Mouse (Mus musculus) CD4-positive, CD25-positive, alpha-beta regulatory T cell, adult 2 months (primary cell): Measurements from ENCODE around the gene Robo1.

Source experiments
- DNase-seq: peaks from one replicate; pipeline ENCODE4 v3.0.0-alpha.2; 2012; ENCODE audit warnings: low read depth, low spot score

Robo1 gene

DNA sequence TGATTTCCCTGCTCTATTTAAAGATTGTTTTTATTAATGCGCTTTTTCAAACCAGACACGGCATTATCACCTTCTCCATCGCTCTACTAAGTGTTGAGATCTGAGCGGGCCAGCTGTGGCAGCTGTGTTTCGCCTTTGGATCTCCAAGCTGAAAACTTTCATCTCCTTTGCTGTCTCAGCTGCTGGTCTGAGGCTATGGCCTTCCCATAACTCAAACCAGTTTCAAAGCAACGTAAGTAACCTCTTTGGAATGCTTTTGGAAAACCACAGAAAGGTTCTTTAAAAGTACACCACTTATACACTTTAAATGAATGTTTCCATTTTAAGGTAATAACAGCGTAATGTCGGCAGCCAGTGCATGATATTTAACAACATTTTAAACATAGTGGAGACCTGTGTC lies 520.3 kb downstream of the Robo1 start:
- no peak for DNase-seq

DNA sequence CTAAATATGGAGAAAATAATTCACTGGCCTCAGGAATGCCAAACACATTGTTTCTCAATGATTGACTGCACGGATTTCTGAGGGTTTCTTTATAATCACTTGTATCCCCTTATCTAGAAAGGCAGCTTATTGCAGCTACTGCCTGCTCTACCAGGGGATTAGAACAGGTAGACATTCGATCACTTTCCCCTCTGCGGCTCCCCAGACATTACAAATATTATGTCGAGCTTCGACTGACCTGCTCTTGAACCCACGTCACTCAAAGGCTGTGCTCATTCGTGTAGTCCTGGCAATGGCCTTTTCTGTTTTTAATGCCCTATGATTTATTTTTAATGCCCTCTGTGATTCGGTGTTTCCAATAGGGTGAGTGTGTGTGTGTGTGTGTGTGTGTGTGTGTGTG lies 521.4 kb downstream of the Robo1 start:
- DNase-seq, result no peak

DNA sequence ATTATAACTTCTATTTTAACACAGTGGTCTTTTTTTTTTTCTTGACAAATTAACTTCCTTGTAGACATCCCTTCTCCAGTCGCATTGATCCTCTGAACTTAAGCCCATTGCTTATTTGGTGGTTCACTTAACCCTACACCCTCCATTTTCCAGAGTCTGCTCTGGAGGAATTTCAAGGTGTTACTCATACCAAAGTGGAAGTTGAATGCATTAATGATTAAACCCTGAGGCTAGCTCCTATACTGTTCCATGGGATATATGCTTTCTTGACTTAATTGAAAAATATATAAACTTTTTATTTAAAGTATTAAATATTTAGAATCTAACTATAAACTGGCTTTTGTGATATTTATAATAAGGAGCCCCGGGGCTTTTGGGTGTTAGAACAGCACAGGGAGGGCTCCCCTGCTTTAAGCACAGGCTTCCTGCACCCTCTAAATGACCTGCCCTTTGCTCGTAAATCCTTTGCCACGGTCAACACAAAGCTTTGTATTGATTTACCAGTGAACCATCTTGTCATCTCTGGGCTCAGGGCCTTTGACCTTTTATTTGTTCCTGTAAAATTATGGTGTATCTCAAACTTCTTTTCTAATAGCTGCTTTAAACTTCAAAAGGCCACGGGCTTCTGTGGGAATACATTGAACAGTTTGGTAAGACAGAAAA lies 522.4 kb downstream of the Robo1 start:
- DNase-seq, result no peak

DNA sequence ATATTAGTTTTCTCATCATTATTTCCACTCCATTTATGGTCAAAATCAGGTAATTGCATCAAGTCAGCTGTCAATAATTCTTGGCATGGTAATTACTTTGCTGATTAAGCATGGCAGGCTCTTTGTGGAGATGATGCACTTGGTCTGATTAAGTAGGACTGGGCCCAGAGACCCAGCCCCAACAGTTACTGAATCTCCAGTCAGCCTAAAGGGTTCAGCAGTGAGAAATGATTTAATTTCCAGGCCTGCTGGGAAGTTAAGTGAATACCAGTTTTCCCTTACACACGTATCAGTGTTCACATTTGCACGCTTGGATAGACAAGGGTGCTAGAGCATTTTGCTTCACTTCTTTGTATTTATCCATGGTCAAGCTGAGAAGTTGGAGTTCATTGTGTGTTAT lies 526.2 kb downstream of the Robo1 start:
- no peak for DNase-seq

DNA sequence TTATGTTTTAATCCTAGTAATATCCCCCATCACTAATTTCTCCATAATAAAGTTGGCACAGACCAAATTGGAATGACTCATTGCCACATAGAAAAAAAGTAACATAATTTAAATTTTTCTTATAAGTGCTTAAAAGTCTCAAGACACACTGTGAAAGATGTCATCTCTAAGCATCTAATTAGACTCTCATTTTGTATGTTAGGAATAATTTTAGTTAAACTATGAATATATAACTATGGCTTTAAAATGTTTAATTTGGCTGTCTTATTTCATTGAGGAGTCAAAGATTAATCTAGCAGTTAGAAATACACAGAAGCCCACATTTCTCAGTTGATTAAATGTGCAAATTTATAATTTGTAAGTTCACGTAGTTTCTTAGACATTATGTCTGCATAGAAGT lies 530.9 kb downstream of the Robo1 start:
- no peak for DNase-seq

DNA sequence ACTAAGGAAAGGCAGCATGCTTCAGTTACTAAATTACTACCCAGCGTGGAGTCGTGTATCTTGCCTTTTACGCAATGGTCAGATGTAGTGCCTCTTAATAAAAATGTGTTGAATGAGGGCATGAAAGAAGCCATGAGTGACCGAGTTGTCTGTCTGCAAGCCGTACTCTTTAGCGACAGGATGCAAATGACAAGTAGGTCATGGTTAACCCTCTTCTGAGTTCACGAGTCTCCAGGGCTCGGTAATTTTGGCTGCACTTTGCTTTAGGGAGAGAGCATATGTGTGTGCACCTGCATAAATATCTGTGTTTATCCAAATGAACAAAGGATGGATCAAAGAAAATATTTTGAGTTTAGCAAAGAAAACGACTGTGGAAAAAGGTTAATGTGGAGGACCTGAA lies 533.0 kb downstream of the Robo1 start:
- DNase-seq, result no peak

DNA sequence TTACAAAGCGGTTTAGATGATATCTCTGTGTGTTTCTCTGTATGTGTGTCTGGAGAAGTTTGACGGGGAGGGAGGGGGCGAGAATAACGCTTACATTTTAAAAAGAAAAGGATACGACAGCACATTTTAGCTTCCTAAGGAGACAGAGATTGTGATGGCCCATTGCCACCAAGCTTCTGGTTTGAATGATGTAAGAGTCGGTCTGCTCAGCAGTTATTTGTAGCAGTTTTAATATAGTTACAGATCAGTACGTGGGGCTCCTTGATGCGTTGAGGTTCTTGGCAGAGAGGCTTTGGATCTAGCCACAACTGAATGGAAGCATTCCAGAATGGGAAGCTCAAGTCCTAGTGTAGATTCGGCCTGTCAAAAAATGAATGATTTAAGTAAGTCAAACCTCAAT lies 546.0 kb downstream of the Robo1 start:
- DNase-seq, result no peak

DNA sequence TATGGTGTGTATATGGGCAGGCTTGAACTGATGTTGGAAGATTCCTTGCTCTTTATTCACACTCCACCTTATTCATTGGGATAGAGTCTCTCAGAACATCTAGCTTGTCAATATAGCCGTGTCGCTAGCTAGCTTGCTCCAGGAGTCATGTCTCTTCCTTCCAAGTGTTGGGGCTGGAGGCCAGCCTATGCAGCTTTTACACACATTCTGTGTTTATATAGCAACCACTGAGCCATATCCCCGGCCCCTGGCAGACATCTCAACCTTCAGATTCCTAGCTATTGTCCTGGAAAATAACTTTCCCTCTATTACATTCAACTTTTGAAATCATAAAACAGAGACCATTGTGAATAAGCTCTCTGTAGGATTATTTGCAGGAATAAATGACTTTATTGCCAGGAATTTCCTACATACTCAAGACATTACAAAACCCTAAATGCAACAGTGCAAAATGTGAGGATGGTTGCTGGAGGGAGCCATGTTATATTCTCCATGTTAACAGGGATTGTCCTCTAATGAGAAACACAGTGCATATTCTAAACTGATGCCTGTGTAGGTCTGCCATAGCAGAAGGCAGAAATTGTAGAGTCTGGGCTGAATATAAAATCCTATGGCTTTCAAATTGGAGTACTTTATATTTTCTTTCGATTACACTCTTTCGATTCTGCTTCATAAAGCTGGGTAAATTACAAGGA lies 546.9 kb downstream of the Robo1 start:
- DNase-seq, result no peak

DNA sequence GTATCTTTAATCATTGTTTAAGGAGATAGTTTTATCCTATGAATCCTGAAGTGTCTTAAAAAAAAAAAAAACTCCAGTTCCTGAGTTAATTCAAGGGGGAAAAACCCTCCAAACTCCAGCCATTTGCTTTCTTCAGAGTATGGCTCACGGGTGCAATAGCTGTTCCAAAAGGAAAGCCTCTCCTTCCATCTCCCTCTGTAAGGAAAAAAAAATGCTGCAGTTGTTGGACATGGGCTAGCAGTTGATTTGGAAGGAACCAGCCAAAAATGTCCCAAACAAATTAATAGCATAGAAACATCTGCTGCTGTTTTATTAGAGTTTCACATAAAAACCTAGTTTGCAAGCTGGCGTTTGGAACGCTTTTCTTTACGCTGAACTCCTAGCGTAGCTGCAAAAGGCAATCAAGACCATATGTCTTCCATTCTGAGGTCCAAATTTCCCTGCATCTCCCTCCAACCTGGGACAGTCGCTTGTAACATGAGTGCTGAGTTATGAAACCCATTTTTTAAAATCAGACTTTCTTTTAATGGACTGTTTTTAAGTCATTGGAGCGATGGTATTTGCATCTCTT lies 553.7 kb downstream of the Robo1 start:
- no peak for DNase-seq

DNA sequence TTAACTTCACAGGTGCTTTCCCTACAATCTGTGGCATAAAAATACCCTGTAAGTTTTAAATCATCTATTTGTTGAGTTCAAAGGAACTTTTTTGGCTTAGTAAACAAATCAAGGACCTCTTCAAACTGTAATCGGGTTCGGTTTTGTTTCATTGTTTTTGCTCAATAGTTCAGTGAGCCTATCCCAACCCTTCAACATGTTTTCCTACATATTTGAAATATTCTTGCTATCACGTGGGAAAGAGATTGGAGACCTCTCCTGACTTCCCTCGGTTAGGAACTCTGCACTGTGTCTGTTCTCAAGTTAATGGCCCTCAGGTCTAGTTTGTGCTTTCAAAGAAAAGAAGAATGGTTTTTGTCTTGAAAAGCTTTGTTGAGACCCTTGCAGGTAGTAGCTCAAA lies 557.9 kb downstream of the Robo1 start:
- DNase-seq, result no peak

DNA sequence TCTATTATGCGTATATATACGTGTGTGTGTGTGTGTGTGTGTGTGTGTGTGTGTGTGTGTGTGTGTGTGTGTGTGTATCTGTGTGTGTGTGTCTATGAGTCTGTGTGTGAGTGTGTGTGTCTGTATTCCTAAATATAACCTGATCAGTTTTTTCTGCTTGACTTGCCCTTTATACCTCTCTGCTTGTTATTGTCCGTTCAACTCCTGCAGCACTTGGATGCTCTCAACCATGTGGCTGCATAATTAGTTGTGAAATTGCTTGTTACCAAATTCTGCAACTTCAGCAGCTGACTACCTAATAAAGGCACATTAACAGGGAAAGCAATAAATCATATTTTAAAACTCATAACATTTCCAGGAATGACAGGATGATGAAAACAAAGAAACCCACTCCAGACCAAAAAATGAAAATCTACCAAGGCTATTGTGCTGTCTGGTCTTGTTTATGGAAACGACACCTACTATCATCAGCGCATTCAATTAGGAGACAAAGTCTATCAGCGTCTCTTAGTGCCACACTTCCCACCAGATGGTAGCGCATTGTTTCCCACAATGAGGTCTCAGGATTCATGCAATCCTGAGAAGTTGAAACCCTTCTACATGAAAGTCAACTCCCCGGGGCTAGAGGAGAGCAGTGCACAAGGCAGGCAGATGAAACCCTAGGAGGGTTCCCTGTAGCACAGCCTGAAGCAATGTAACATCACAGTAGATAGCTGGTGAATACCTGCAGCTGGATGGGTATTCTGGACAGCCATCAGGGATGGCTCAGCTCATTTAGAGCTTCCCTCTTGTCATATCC lies 567.0 kb downstream of the Robo1 start:
- DNase-seq, result no peak

DNA sequence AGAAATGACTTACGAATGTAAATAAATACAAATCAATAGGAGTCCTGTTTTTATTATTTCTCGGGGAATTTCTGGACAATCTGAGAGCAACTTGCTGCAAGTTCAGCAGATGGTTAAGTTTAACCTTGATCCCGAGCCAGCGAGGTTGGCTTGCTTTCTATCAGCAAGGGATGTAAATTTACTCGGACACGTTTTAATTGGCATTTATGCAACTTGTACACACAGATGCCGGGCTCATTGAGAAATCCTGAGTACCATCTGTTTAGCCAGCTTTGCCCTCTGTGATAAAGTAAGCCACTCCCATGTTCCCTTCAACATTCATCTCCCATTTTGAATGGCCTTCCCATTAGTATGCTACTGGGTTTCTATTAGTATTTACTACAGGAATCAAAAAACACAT lies 580.0 kb downstream of the Robo1 start:
- DNase-seq, result no peak

DNA sequence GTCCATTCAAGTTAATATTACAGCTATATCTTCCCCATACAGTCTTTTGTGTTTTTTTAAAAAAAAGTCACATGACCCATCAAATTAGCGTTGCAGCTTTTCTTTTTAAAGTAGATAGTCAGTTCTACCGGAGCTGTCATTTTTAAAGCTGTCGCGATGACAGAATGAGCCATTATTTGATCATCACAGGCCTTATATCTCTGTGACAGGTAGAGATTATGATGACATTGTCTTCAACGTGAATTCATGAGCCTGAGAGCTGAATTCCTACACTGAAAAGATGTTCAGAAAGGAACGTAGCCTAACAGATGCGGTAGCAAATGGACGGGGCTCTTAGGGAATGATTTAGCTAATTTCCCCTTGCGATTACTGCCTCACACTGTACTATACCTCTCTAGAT lies 581.3 kb downstream of the Robo1 start:
- no peak for DNase-seq

DNA sequence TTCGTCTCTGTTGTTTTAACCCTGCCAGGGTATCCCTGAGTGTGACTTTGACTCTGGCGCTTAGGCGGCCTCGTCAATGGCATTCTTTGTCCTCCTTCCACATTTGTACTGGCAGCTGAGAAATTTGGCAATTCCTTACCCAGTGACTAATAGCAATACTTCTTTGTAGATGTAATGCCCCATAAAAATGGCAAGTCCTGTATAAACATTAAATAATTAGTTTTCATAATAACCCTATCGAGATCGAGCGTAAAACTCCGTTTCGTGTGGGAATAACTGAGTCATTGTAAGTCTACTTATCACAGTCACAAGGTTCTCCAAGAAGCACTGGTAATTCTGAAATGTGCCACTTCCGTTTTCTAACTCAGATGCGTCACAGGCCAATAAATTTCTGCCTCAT lies 589.0 kb downstream of the Robo1 start:
- DNase-seq, result no peak

DNA sequence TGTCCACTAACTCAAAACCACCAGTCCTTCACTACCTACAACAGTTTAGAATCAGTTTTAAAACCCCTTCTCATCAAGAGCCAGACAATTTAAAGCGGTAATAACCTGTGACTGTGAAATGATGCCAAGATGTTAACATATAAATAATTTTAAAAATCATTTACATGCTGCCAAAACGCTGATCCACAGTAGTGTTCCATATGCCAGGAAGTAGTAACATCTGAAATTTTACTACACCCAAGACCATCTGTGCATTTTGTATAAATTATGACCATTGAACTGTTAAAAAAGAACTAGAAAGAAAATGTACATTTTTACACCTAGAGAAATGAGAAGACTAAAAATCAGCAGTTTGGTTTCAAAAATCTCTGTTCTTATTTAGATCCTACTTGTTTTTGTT lies 600.8 kb downstream of the Robo1 start:
- DNase-seq, result no peak

DNA sequence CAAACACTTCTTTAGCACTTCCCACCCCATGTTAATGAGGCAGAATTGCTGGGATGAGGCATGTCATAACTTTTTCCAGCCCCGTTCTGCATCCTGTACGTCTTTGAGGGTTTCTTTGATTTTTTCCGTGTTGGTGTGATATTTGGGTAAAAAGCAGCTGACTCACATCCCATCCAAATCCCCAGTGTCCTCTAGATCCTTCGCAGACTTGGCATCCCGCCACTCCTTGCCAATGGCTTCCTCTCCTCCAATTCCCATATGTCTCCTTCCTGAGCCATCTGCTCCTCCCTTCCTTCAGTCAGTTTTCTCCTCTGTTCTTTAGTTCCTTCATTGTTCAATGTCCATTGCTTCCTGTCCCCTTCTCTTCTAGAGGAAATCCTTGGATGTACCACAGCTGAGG lies 605.0 kb downstream of the Robo1 start:
- DNase-seq, result no peak

DNA sequence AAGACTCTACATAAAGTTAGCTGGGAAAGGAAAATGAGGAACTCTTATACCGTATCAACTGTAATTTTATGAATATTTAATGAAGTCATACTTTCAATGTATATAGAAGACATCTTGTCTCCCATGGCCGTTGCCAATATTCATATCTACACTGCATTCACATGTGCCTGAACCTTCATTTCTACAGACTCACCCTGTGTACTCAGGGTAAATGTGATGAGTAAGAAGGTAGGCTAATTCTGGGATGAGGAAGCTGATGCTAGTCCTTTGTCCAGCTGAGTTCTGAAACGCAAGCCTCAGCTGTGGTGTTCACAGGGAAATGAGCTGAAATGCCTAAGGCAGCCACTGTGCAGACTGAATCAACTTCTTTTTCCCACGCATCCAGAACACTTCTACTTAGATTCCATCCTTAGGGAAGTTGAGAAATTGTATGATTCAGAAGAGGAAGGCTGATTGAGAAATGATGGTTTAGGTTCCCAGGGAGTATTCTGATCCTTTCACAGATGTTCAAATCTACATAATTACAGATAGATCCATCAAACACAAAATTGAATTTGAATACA lies 606.0 kb downstream of the Robo1 start:
- DNase-seq, result no peak

DNA sequence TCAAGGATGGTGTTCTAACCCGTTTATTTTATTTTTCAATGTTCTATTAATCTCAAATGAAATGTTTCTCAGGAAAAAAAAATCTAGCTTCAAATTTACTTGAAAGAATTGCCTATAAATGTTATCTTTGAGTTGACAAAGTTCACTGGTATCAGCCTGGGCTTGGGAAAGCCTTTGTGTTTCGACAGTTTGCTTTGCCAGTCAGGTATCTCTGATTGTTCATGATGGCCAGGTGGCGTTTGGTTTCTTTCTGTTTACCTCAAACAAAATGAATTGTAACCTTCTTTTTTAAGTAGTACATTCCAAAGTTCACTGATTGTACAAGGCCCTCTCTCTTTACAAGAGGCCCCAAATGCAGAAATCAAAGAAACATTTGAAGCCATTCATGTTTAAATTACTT lies 611.9 kb downstream of the Robo1 start:
- no peak for DNase-seq

DNA sequence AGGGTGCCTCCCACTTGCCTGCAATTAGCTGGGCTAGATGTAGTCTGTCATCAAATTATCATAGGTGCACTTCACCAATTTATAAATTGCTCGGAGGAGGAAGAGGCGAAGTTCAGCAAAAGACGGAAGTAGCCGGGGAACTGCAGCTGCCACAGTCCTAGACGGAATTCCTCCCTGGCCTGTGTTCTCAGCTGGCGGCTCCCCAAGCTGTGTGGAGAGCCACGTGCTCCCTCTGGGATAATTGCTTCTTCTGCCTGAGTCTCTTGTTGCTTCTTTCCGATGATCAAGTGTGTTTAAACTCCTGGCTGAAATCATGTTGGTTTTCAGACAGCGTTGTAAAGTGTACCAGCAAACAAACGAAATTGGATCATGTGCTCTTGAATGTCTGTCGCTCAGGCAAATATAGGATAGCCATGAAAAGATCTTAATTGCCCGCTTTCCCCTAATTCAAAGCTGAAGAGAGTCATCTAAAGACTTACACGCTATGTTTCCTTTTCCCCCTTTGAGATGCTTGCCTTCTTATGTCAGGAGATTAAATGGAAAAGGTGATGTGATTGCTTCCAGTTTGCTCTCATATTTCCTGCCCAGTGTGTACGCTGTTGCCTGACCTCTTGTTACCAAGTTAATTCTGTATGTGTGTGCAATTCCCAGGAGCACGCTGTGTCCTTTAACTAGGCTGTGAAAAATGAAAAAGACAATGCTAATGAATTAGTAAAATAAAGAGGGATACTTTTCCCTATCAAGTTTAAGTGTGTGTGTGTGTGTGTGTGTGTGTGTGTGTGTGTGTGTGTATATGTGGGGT lies 616.5 kb downstream of the Robo1 start:
- no peak for DNase-seq

DNA sequence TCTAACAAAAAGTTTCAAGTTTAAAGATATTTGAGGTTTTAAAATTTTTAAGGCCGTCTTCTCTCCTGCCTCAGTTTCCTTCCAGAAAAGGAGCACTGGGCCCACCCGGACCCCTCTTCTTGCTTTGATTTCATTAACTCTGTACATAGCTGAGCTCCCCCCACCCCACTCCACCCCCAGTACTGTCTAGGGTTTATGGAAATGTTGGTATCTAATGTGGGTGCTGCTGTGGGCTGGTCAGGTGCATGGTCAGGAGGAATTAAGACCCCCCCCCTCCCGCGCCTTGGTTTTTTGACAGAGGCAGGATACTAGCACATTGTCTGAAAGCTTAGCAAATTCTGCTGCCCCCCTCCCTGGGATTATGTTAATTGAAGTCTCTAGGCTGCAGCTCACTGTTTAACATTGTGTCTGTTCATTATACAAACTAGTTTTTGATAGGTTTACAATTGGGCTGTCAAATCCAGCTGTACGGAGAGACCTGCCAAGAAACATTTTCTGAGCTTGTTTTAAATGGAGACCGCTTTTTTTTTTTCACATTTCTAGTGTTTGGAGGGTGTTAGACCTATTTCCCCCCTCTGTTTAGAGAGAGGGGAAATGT lies 620.5 kb downstream of the Robo1 start:
- DNase-seq, result no peak

DNA sequence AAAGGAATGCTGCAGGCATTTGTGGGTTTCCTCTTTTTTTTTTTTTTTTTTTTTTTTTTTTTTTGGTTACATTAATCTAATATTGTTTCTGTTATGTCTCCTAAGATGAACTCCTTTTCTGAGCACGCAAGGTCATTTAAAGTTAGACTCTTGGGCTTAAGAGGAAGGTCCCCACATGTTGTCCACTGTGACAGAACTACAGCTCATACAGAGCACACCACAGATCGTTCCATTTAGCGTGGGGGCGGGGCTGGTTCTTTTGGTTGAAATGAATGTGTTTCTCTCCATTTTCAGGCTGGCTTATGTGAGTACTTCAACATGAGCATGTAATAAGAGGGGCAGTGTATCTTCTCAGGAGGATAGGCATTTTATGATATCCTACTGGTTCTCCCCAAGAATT lies 622.8 kb downstream of the Robo1 start:
- no peak for DNase-seq
